ENCODE assay signal across 26 mouse cellular contexts in the genomic region with DNA sequence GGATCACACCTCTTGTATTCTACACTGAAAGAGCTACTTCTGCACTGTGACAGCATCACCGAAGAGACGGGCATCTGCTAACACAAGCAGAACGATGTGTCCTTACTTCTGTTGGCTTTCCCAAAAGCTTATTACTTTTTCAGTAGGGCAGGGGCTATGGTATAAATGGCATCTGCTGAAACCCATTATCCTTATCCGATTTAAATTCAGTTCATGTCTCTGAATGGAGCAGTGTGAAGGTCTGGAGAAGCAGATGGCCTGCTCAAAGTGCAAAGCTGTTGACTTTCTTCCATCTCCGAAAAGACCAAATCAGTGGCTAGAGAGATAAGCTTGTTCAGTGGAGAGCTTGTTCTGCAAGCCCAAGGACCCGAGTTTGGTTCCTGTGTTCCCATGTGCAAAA. TPM values are rescaled to one million over a fixed set of nuclear protein-coding genes. Genes with fewer than 3 reads are reported as not detected.
DNase-seq lines count a peak whose midpoint lies in the region; ATAC-seq lines count a peak whose summit lies in the region.
"Had no signal": no experiment of that assay in that cellular context is flagged by ENCODE, and none has a peak within 500 bp of the region (broad histone marks: within the 10 kb centered on the region; RNA-seq: fewer than 3 reads in every experiment).

No protein-coding gene starts in this region.

- 60% methylated on average over 6 of the region's 6 CpGs for WGBS in forebrain, embryonic 15.5 days
- 84% methylated on average over 6 of the region's 6 CpGs for WGBS in forebrain, embryonic 11.5 days

- no peak overlapping the region for H3K4me3 ChIP-seq in forebrain, embryonic 15.5 days
- H3K4me3 ChIP-seq in forebrain, embryonic 11.5 days (ENCODE audit: low read depth, low read length): no peak overlapping the region
- H3K4me3 ChIP-seq: embryonic facial prominence, embryonic 15.5 days; erythroblast, embryonic 14.5 days; gastrocnemius, adult 2 months; heart, embryonic 15.5 days had no signal

- H3K27ac ChIP-seq in forebrain, embryonic 15.5 days (replicated peaks): no peak overlapping the region
- no peak overlapping the region for H3K27ac ChIP-seq in forebrain, embryonic 11.5 days (ENCODE audit: low read depth, low read length)
- H3K27ac ChIP-seq: embryonic facial prominence, embryonic 15.5 days; gastrocnemius, adult 2 months; heart, embryonic 15.5 days had no signal

- H3K36me3 ChIP-seq in forebrain, embryonic 15.5 days: no peaks in the 10 kb centered on the region
- no peaks in the 10 kb centered on the region for H3K36me3 ChIP-seq in forebrain, embryonic 11.5 days (ENCODE audit: control insufficient read depth, insufficient read depth, low read length)
- H3K36me3 ChIP-seq: embryonic facial prominence, embryonic 15.5 days; heart, embryonic 15.5 days had no signal

- H3K9me3 ChIP-seq in forebrain, embryonic 15.5 days: no peaks in the 10 kb centered on the region
- H3K9me3 ChIP-seq in forebrain, embryonic 11.5 days (ENCODE audit: control insufficient read depth, low read length): no peaks in the 10 kb centered on the region
- H3K9me3 ChIP-seq: embryonic facial prominence, embryonic 15.5 days; heart, embryonic 15.5 days had no signal

- peaks cover 27% of the 10 kb centered on the region for H3K4me1 ChIP-seq in forebrain, embryonic 15.5 days
- H3K4me1 ChIP-seq in forebrain, embryonic 11.5 days (replicated peaks; ENCODE audit: control insufficient read depth, insufficient read depth, low read length): peaks cover 7% of the 10 kb centered on the region

- peak; percentile 51; the same call in 1 of the 2 replicates for ATAC-seq in forebrain, embryonic 15.5 days (replicated peaks)
- no peak for ATAC-seq in forebrain, embryonic 11.5 days (replicated peaks; ENCODE audit: low FRiP score)
- ATAC-seq: activated CD4-positive, CD25-positive, alpha-beta regulatory T cell, adult 4 months; hindbrain, embryonic 16.5 days; Patski had no signal

- no peak overlapping the region for H3K9ac ChIP-seq in forebrain, embryonic 15.5 days (replicated peaks)
- H3K9ac ChIP-seq in forebrain, embryonic 11.5 days (ENCODE audit: low read length): no peak overlapping the region
- H3K9ac ChIP-seq: embryonic facial prominence, embryonic 15.5 days; heart, embryonic 15.5 days had no signal

- DNase-seq in forebrain, embryonic 11.5 days (ENCODE audit: low spot score): no peak
- peak; percentile 19 for DNase-seq in layer of hippocampus, adult 9-11 months
- no peak for DNase-seq in layer of hippocampus, adult 11-12 months (ENCODE audit: low spot score)
- DNase-seq in retina, postnatal 1 day: peak; percentile 75
- DNase-seq in retina, embryonic 14.5 days (ENCODE audit: low spot score): no peak
- DNase-seq in cerebellum, postnatal 10 days: no peak
- DNase-seq: adrenal gland, postnatal 14 days; cerebellum, adult 18-20 months; cerebellum, postnatal 14 days; embryo, embryonic 11 days; gastrocnemius, adult 2 months; gastrocnemius, postnatal 25 days; heart, adult 18-20 months; heart, postnatal 14 days; kidney, adult 11 months had no signal

- H3K27me3 ChIP-seq in forebrain, embryonic 15.5 days: no peaks in the 10 kb centered on the region
- H3K27me3 ChIP-seq in forebrain, embryonic 11.5 days (ENCODE audit: control insufficient read depth, insufficient read depth, low read length): no peaks in the 10 kb centered on the region
- H3K27me3 ChIP-seq: CH12.LX; embryonic facial prominence, embryonic 15.5 days; heart, embryonic 15.5 days; Patski had no signal

- H3K4me2 ChIP-seq in forebrain, embryonic 15.5 days (replicated peaks): no peak overlapping the region
- no peak overlapping the region for H3K4me2 ChIP-seq in forebrain, embryonic 11.5 days (ENCODE audit: low read depth, low read length, severe bottlenecking)
- H3K4me2 ChIP-seq: embryonic facial prominence, embryonic 15.5 days; heart, embryonic 11.5 days; heart, embryonic 15.5 days had no signal

RNA-seq across cellular contexts. Expression of gene Gm815, which starts 10.1 kb away (rescaled TPM):
- not detected in 2 replicates for polyA plus RNA-seq in forebrain, embryonic 15.5 days (2015; fragmentation: Nextera tagmentation; extraction: Ambion mirVana)
- polyA plus RNA-seq in forebrain, embryonic 11.5 days (2014; fragmentation: Nextera tagmentation; extraction: Ambion mirVana): not detected in 2 replicates
- polyA plus RNA-seq: activated CD4-positive, CD25-positive, alpha-beta regulatory T cell, adult 4 months; embryonic facial prominence, embryonic 11.5 days; embryonic facial prominence, embryonic 15.5 days; erythroblast, embryonic 14.5 days; heart, embryonic 11.5 days; heart, embryonic 15.5 days; hindbrain, embryonic 16.5 days; intestine, embryonic 14.5 days; Patski had no signal

Comparison
In these comparisons a context has a peak if more than half of its experiments do, and no peak if none do; other contexts are left out.
1. DNase-seq: peak in layer of hippocampus, adult 9-11 months (single experiment) and retina, postnatal 1 day (single experiment); none in forebrain, embryonic 11.5 days (single experiment), layer of hippocampus, adult 11-12 months (single experiment), retina, embryonic 14.5 days (single experiment) and cerebellum, postnatal 10 days (0 of 2).